Mouse (Mus musculus): ENCODE measurements around the gene Adcy2.

Gene Adcy2

DNA sequence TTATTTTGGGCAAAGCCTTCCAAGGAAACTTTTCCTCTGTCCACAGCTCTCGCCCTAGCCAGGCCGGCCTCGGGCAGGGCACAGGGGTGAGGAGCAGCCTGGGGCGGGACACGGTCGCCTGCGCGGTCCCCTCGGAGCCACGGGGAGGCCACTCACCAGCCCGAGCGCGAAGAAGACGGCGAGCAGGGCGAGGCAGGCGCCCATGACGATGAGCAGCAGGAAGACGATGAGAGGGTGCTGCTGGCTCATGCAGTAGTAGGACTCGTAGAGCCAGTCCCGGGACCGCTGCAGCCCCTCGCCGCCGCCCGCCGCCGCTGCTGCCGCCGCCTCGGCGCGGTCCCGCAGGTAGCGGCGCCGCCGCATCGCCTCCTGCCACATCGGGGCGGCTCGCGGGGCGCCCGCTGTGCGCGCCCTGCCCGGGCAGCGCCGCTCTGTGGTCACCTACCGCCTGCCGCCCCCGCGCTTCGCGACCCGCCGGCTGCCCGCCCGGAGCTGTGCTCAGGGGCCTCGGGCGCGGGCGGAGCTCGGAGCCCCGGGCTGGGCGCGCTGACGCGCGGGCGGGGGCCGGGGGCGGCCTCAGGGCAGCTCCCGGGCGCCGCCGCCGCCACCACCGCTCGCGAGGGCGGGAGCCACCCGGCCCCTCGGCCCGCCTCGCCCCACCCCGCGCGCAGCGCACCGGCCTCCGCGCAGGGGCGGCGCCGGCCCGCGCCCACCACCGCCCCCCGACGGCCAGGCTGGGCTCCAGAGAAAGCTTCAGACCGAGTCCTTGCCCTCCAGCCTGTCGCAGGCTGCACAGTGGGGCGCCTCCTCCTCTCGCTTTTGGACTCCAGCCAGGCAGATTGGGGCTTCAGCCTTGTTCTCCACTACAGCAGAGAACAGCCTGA is at the start of gene Adcy2:
Gene Adcy2, minus strand, starts transcription at position 624 of the 884 bp plus-strand sequence.
- peak; percentile 72 for DNase-seq (ENCODE audit: low spot score)

DNA sequence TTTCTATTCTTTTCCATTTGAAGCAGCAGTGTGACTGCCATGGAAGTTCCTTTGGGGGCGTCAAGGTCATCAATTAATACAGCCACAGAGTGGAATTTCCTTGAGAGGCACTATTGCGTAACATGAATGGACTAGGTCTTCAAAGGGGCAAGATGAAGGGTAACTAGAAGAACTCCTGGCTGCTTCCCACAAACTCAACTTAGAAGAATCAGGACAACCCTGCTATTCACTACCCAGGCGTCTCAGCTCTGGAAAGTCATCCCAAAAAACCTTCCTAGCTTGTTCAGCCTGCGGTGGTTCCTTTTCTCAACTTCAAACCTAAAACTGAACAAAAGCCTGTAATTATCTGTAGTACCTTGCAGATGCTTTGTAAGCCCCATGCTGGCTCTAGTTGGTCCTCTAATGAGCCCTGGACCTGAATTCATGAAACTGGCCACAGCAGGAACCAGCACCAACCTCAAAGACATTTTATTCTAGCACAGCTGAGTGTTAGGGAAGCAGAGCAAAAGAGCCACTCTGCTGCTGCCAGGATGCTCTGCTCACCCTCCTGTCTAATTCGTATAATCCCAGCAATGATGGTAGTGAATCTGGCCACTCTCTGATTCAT is 37.8 kb upstream of the Adcy2 start:
- no peak for DNase-seq (ENCODE audit: low spot score)

DNA sequence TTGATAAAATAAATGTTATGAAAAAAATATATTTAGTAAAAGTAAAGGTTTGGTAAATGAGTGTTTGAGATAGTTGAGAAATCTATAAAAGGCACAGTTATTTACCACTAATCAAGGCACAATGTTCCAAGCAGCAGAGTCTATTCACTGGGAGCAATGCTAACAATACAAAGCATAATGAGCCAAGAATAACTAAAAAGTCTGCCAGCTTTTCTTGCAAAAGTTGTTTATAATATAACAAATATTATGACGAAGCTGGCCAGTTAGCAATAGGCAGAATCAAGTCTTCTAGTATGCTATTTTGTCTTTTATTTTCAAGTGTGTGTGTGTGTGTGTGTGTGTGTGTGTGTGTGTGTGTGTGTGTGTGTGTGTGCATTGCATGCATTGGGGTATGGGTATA is 35.3 kb upstream of the Adcy2 start:
- DNase-seq (ENCODE audit: low spot score): no peak

DNA sequence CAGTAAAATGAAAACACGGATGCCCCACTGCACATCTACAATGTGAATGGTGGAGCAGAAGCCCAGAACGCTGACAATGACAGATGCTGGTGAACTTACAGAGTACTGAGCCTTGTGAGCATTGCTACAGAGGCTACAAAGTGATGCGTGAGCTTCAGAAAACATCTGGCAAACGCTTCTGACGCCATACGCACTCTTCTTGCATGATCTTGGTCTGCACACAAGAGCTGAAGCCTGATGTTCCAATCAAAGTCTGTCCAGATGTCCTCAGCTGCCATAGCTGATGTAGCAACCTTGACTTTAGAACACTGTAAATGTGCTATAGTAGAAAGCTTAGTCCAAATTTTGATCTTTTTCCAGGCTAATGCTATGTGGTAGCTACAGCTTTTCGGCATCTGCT is 34.2 kb upstream of the Adcy2 start:
- no peak for DNase-seq (ENCODE audit: low spot score)

DNA sequence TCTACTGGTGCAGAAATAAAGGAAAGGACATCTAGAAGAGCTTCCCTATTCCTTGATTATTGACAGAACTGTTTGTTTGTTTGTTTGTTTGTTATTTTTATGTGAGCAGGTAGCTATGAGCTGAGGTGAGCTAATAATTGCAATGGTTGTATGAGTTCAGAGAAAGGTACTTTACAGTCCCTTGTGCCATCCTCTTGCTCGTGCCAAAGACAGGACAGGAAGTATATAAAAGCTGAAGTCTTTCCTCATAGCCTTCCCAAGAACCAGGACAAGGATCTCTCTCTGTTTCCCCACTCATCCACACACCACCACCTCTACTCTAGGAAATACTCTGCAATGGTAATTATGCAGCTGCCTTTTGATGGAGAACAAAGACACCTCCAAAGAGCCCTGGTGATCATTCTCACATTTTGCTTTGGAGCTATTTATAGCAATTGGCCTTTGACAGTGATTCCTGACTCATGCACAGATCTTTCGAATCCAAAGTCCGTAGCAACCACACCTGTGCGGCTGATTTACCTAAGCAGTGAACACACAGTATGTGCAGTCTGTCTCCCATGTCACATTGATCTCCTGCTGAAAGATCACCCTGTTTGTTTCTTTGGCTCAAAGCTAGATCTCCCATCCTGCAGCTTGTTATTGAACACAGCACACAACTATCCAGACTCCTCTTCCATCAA is 29.9 kb upstream of the Adcy2 start:
- DNase-seq (ENCODE audit: low spot score): no peak

DNA sequence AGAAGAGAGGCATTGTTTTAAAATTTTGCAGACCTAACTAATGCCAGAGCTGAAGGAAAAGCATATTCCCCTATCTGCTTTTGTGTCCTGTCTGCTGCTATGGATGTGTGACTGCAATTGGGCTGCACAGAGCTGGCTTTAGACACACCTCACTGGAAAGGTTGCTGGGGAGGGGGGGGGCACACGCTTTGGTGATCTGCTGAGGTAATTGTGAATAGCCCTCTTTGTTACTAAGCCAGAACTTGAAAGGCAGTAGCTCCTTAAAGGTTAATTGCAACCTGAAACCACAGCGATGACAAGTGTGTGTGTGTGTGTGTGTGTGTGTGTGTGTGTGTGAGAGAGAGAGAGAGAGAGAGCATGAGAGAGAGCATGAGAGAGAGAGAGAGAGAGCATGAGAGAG is 25.6 kb upstream of the Adcy2 start:
- DNase-seq (ENCODE audit: low spot score): no peak

DNA sequence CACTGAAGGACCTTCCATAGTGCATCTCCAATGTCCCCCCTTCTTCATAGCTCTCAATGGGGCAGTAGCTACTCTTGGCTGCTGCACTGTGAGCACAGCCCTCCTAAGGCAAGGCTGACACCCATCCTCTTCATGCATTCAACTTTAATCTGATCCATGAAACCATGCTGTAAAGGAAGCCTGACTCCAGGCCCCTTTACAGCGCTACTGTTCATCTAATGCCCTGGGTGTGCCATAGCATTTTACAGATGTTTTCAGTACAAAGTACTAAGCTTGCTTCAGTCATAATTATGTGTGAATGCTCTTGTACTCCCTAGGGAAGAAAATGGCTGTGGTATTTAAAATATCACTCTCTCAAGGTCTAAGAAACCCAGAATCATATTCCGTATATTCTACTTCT is 23.9 kb upstream of the Adcy2 start:
- DNase-seq (ENCODE audit: low spot score): no peak

DNA sequence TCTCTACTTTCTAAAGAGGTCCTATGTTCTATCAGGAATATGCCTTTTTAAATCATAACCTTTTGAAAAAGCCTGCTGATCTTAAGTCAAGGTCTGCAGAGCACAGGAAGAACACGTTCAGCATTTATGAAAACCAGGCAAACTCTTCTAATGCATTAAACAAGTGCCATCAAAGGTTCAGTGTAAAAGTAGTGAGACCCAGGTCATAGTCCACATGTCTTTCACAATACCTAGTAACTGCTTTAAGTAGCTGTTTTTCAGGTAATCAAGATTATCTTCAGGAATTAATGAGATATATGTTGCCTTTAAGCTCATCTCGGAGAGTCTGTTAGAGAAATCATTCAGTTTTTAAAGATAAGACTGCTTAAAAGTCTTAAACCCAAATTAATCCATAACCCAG is 21.2 kb upstream of the Adcy2 start:
- no peak for DNase-seq (ENCODE audit: low spot score)

DNA sequence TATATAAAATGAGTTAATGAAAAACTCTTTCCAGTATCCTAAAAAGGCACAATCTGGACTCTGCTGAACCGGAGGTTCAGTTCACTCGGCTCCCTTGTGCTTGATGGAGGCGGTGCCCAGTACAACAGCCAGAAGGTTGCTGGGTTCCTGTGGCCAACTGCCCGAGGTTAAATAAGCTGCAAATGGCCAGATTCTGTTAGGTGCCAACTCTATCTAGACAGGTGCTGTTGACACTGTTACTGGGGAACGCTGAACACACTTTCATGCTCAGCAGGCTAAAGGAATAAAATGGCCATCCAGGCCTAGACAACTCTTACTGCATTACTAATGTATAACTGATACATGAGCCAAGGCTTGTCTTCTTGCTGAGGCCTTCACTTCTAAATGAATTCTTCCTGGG is 7.6 kb upstream of the Adcy2 start:
- no peak for DNase-seq (ENCODE audit: low spot score)

DNA sequence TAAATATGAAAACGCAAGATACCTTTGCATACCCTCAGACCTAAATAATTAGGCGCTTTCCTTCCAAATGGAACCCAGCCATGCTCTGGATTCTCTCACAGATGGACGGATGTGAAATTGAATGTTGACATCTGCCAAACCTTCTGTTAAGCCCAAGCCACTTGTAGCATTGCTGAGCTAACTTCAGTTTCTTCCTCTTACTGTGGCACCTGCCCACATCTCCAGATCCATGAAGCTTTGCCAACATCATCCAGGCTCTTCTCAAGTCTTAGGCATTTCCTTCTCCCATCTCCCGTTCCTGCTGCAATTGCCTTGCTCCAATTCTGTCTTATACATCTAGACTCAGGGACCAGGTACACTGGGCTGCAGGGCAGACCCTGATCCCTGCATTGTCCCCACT is 6.8 kb upstream of the Adcy2 start:
- no peak for DNase-seq (ENCODE audit: low spot score)

DNA sequence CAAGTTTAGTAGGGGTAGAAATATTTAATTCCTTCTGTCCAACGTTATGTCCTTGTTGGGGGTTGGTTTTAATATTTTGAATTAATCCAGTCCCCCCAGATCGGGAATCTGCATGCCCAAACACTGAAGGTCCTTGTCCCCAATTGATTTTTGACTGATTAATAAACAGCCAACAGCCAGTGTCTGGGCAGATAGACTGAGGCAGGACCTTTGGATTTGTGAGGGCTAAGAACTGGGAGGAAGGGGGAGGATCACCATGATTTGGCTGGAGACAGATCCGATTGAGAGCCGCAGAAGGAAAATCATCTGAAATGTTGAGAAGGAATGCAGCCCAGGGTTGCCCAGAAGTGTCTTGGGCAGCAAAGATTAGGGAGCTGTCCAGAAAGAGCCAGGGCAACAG is 5.1 kb upstream of the Adcy2 start:
- DNase-seq (ENCODE audit: low spot score): no peak

DNA sequence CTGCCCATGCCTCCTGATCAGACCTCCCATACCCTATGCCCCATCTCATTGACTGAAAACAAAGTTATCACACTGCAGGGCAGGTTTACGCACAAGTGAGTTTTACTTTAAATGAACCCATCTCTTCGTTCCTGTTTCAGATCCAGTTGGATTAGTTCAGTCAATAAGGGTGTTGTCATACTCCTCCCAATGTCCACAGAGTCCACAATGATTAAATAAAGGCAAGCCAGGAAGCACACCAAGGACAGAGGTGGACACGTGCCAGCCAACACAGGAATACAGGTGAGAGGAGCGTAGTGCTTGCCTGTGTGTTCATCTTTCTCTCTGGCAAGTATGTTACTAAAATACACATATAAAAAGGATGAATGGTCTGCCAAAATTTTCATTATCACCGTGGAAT is 3.3 kb upstream of the Adcy2 start:
- no peak for DNase-seq (ENCODE audit: low spot score)

DNA sequence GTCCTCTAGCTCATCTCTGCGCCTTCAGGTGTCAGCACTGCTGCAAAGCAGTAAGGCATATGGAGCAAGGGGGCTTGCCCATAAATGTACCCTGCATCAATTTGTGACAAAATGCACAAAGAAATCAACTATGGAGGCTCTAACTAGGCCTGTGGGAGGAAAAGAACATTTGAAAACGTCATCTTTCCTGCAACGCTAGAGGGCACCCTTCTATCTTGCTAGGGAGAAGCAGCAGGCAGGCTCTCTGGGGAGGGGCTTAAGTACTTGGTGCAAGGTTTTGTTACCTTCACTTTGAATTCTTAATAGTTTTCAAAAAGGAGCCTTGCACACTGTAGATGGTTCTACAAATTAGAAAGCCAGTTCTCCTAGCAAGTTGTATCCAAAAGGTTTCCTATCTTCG is 2.8 kb upstream of the Adcy2 start:
- DNase-seq (ENCODE audit: low spot score): peak; percentile 22

DNA sequence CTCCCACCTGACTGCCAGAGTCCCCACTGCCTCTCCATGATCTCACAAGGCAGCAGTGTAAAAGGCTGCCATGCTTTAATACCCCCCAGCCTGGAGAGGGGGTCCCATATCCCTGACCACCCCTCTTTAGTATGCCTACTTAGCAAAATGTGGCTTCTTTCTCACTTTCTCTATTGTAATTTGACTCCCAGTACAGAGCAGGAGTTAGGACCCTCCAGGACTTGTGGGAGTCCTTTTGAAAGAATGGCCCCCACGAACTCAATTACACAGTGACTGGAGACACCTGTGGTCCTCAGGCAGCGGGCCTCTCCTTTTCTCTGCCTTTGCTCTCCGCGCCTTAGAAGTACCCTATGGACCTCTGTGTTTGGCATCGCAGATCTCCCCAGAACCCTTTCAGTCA is 485 bp upstream of the Adcy2 start:
- DNase-seq (ENCODE audit: low spot score): no peak

DNA sequence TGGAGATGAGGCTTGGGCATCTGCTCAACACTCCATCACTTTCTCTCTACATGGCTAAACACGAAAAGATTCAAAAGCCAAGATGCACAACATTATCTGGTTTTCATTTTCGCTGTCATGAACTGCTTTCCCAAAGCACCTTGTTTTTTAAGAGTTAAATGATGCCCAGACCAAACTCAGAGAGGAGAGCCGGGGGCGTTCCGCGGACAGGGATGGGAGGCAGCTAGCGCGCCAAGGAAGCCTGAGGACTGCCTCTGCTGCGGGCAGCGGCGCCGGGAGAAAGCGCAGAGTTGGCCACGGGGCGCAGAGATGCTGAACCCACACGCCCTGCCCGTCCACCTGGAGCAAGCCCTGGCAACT is 803 bp downstream of the Adcy2 start:
- DNase-seq (ENCODE audit: low spot score): no peak

DNA sequence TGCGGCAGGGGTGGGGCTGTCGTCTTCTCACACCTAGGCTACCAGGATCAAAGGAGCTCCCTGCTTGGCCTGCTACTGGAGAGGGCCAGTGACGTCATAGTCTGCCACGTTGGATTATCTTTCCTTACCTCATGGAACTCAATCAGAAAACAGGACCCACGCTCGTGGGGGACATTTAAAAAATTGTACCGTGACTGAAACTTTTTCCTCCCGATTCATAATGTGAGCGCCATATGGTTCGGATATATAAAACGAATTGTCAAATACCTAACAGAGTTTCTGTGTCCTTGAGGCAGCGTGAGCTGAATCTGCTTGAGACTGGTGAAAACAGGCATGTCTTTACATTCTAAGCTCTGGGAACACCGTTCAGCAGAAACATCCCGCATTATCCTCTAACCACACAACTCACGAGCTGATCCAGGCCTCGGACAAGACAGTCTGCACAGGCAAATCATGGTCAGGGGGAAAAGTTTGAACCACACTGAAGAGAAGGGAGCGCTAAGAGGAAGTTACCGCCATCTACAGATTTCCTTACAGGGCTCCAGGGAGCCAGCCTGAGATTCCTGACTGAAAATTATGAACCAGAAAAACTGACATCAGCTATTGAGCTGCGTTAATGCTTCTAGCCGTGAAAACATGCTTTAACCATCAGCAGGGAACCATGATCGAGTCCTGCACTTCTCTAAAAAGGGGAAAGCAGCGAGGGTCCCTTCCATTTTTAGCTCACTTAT is 1.4 kb downstream of the Adcy2 start:
- no peak for DNase-seq (ENCODE audit: low spot score)

DNA sequence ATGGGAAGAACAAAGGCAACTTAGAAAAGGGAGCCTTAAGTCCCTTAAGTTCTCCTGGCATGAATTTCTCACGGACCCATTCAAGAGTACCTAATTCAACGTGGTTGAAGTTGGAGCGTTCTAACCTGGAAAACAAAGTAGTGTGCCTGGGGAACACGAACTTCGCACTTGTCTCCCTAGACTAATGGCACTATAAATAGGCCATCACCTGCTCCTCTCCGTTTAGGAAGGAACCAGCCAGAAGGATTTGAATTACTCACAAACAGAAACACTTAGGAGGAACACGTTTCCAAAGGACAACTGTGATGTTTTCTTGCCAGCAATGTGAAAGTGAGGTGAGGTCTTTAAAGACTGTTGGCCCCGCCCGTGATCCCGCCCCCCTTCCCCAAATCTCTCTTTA is 2.0 kb downstream of the Adcy2 start:
- DNase-seq (ENCODE audit: low spot score): no peak

DNA sequence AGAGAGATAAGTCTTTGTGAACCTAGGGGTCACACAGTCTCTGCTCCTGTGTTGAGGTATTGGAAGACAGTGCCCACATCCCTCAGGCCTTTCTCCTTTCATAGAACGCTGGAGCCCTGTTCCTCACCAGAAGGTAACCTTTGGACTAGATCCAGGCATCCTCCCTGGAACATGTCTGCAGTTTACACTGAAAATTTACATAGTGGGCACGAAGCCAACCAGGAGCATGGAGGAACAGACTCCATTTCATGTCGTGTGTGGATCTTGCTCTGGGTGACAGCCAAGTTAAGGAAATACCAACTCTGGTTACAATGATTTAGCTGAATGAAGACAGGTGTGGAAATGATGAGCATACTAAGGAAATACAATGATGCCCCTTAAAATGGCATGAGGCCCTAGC is 2.7 kb downstream of the Adcy2 start:
- no peak for DNase-seq (ENCODE audit: low spot score)

DNA sequence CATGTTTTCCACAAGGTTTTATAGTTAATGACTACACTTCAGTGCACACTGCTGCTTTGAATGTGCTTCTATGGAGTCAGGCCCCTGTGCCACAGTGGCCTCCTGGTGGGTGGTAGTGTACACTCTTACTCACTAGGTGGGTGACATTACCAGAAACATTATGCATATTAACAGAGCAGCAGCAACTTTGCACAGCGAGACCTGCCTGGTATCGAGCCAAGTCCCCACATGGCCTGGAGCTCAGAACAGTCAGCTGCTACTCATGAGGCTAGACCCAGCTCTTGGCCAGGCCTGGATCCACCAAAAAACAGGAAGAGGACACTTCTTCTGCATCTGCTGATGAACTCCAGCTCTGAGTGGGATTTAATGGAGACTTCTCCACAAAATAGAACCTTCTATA is 13.6 kb downstream of the Adcy2 start:
- DNase-seq (ENCODE audit: low spot score): no peak

DNA sequence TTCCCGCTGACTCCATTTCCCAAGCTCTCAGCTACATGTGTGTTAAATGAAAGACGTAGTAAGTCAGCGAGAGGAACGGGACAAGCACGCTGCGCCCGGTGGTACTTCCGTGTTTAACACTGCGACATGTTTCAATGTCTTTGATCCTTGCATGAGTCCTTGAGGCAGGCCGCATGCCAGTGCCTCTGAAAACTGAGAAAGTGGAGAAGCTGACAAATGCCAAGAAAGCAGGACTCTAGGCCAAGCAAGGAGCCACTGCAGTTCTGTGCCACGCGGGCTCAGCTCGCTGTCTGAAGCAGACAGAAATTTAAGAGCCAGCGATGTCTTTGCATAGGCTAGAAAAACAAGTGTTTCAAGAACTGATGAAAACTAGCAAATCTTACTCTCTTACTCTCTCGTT is 15.3 kb downstream of the Adcy2 start:
- no peak for DNase-seq (ENCODE audit: low spot score)

DNA sequence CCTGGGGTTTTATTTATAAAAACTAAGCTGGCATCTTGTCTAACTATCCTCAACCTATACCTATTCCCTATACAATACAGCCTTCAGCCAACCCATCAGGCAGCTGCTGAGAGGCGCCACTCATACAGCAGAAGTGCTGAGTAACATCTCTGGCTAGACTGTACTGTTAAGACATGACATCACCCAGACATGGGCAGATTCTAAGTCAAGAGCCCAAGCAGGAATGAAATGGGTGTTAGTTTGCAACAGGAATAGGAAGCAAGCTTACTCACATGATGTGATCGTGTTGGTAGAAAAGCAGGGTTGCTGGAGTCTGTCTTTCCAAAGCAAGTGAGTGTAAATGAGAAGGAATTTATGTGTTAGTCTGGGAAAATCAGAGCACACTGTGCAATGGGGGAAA is 18.3 kb downstream of the Adcy2 start:
- DNase-seq (ENCODE audit: low spot score): no peak

DNA sequence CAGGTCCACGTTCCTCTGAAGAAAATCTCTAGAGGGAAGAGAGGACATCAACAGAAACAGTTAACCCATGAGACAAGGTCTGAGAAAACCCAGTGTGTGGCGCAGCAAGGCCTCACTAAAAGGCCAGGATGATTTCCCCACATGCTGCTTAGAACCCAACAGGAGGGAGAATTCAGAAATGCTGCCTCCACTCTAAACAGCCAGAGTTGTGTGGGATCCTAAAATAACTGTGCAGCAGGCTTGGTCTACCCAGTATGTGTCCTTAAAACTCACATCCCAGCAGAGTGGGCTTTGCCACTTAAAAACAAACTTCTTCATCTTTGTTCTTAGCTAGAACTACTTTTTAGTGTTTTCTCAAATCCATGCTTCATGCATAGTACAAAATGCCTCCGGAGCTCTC is 26.2 kb downstream of the Adcy2 start:
- DNase-seq (ENCODE audit: low spot score): no peak

DNA sequence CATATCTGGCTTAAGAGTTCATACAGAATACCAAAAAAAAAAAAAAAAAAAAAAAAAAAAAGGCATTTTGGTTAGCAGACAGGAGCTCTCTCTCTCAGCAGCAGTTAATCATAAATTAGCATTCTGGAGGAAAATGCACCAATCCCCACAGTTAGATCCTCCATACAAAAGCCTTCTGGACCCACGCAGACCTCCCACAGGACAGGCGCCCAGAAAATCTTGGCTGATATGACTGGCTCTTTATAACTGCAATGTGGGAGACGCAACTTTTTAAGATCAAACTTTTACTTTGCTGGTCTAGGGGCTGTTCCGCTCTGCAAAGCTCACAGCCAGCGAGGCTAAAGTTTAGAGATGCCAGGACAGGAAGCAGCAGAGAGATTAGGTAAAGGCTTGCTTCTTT is 37.8 kb downstream of the Adcy2 start:
- no peak for DNase-seq (ENCODE audit: low spot score)

Measured in ovary, adult 18-20 months (tissue).